Mouse (Mus musculus) layer of hippocampus, postnatal 10 days (tissue): ENCODE results near the gene Olfr1446. TPM values are rescaled to one million over a fixed set of nuclear protein-coding genes. Genes with fewer than 3 reads are reported as not detected.

Experiments used
- DNase-seq, 2 experiments: peaks; one replicate each; pipeline ENCODE4 v3.0.0; 2021; ENCODE audit warnings: low spot score in 2 of 2
- long read RNA-seq: library from polyadenylated mRNA; stranded (forward); transcript quantifications from one replicate; pipeline ENCODE4 v2.0.0, GENCODE M21; 2023
- total RNA-seq, 2 experiments: library from RNA; stranded (reverse); gene quantifications; 2 replicates each; pipeline ENCODE4 v1.2.3; 2021

The Olfr1446 gene
- total RNA-seq: not detected
- long read RNA-seq: 0 reads

DNA sequence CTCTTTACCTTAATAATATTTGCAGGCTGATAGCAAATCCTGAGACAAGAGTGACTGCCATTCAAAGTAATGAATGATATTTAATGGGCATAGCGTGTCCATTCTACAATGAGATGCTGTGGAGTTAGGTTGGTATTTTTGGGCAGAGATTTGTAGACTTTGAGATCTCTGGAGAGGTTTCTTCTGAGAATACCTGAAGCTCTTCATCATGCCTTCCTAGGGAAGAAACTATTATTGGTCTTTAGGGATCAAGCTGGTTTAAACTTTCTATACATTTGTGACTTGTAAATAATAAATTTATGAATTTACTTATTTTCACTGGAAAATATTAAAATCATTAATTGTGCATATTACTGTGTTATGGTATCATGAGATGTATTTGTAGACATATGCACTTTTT lies at the start of gene Olfr1446:
Olfr1446 (minus strand) TSS at position 101 of the 400 bp plus-strand sequence.
- no peak for DNase-seq

DNA sequence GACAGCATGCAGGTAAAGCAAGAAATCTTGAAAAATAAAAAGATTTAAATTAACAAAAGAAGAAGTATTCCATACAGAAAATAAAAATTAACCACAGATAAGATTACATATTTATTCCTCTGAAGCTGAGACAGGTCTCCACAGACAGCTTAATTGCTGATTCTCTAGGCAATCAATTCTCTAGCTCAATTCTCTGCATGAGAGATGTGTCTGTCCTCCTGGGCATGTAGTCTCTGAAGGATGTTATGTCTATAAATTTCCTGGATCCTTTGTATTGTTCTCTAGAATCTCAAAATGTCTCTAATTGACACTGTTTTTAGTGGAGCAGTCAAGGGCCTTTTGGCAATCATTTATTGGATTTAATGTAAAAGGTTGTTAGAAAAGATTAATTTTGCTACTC lies 37.2 kb upstream of the Olfr1446 start, which contains the start of gene Olfr1449:
Olfr1449 (plus strand) TSS at position 301 of the 400 bp plus-strand sequence.
- no peak for DNase-seq

DNA sequence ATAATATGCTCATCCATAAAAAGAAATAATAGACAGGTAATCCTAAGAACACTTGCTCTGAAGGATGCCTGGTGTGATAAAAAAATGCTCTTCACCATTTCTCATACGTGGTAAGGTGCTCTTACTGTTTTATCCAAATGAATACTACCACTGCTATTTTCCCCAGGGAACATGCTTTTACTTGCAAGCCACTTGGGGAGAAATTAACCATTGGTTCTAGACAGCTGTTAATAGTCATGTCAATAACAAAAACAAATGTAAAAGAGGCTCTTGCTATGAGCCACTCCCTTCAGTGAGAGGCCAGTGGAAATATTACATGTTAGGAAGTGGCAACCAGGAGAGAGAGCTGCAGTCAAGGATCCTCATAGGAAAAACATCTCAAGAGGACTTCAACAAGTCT lies 31.0 kb upstream of the Olfr1446 start, which contains the start of gene Olfr1448:
Olfr1448 (minus strand) TSS at position 101 of the 400 bp plus-strand sequence.
- DNase-seq: no peak

DNA sequence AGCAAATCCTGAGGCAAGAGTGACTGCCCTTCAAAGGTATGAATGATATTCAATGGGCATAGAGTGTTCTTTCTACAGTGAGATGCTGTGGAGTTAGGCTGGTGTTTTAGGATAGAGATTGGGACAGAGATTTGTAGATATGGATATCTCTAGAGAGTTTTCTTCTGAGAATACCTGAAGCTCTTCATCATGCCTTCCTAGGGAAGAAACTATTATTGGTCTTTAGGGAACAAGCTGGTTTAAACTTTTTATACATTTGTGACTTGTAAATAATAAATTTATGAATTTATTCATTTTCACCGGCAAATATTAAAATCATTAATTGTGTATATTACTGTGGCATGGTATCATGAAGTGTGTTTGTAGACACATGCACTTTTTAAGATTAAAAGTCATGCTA lies 10.3 kb upstream of the Olfr1446 start, which contains the start of gene Olfr1447:
Olfr1447 (minus strand) TSS at position 101 of the 400 bp plus-strand sequence.
- DNase-seq: no peak

DNA sequence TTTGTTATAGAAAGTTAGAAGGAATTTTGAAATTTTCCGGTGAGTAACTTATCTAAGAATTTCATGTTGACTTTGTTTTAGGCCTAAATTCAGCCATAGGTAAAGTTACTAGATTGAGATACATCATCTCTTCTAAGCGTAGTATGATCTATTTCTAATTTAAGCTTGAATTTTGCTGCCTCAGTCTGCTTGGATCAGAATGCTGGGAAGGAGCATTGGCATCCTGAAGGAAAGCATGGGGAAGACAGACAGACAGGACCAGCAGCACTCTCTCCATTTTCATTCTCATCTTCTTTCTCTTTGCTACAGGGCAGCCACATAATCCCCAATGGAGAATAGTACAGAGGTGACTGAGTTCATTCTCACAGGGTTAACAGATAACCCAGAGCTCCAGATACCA lies 9.8 kb downstream of the Olfr1446 start, which contains the start of gene Olfr1445:
Olfr1445 (plus strand) TSS at position 301 of the 400 bp plus-strand sequence.
- no peak for DNase-seq

DNA sequence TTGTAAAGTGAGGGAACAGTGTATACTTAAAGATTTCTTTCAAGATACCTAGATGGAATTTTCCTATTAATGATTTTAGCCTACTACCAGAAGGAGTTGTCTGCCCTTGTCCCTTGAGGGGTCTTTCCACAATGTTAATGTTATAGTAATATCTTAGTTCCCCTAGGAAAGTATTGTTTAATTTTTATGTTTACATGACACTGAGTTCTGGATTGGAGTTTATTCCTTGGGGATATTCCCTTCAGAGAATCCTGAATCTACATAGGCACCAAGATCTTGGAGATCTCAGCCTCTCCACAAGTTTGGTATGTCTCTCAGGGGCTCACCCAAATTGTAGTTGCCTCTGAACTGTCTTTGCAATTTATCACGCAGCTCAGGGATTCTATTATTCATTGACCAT lies 36.3 kb downstream of the Olfr1446 start, which contains the start of gene Olfr1444:
Olfr1444 (plus strand) TSS at position 301 of the 400 bp plus-strand sequence.
- DNase-seq: no peak

DNA sequence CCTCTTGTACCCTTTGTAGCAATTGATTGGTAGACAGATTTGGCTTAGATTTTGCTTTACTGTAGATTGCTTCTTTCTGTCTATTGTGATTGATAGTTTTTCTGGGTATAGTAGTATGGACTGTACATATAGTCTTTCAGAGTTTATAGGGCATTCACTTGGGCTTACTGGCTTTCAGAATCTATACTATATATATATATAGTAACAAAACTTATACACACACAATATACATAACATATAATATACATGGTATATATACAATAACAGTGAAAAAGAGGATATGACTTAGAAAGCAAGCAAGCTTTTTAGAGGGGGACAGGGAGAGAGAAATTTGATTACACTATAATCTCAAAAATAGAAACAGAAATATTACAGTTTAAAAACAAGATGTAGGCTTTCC lies 46.9 kb downstream of the Olfr1446 start, which contains the start of gene Gm5244:
Gm5244 (plus strand) TSS at position 301 of the 400 bp plus-strand sequence.
- no peak for DNase-seq

DNA sequence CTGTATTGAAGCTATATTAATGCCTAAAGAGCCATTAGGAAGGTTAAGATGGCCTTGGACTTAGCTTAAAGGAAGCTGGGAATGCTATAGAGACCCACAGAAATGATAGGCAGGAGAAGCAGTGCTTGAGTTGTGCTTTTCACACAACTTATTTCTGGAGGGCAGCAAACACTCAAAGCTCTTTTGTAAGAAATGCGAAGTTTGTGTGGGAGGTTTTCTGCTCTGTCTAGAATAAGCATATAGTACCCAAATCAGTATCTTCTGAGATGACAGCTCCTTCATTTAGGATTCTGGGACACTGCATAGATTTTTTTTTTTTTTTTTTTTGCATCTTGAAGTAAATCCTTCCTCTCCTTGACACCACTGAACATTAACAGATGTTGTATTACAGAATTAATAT lies 54.8 kb downstream of the Olfr1446 start:
- no peak for DNase-seq

Other genes starting within 250 kb of the Olfr1446 start
- gene Olfr1442, start 223.1 kb downstream of the Olfr1446 start, total RNA-seq: not detected
- gene Olfr1443, start 215.4 kb downstream of the Olfr1446 start, total RNA-seq: not detected
- not detected for gene Keg1, start 197.7 kb downstream of the Olfr1446 start, total RNA-seq
- 1 to 10 TPM; 3.1 to 3.2 TPM for gene Cntf, start 127.9 kb downstream of the Olfr1446 start, total RNA-seq
- gene Zfp91, start 97.4 kb downstream of the Olfr1446 start, total RNA-seq: 10 to 100 TPM; 78.6 to 82.9 TPM
- gene Lpxn, start 97.3 kb downstream of the Olfr1446 start, total RNA-seq: 1 to 10 TPM in 1 of 2 experiments, under 1 TPM in 1; 0.96 to 1.3 TPM
- not detected for gene Gm5244, start 46.8 kb downstream of the Olfr1446 start, total RNA-seq
- not detected for gene Olfr1444, start 36.2 kb downstream of the Olfr1446 start, total RNA-seq
- not detected for gene Olfr1445, start 9.7 kb downstream of the Olfr1446 start, total RNA-seq
- gene Olfr1447, start 10.2 kb upstream of the Olfr1446 start, total RNA-seq: not detected
- not detected for gene Olfr1448, start 30.9 kb upstream of the Olfr1446 start, total RNA-seq
- gene Olfr1449, start 37.3 kb upstream of the Olfr1446 start, total RNA-seq: not detected
- not detected for gene Olfr1450, start 56.7 kb upstream of the Olfr1446 start, total RNA-seq
- gene Olfr1451, start 101.5 kb upstream of the Olfr1446 start, total RNA-seq: not detected
- not detected for gene Olfr1453, start 134.8 kb upstream of the Olfr1446 start, total RNA-seq
- not detected for gene Olfr1454, start 167.1 kb upstream of the Olfr1446 start, total RNA-seq
- gene Olfr1457, start 204.4 kb upstream of the Olfr1446 start, total RNA-seq: not detected
- gene Olfr1458, start 213.3 kb upstream of the Olfr1446 start, total RNA-seq: not detected